Mouse (Mus musculus) erythroblast, adult 5-6 weeks (primary cell): ENCODE measurements around the gene Foxe3. TPM values are rescaled to one million over a fixed set of nuclear protein-coding genes. Genes with fewer than 3 reads are reported as not detected.
"Not testable (repeated sequence)": the region's sequence is repeated elsewhere in the genome, so short reads cannot be mapped to it uniquely, and the experiment has no call there.

ENCODE experiments used
- ATAC-seq: replicated peaks from 2 replicates; pipeline ENCODE4 v1.8.0; 2016; ENCODE audit warnings: moderate number of reproducible peaks, mild to moderate bottlenecking, moderate TSS enrichment, inconsistent platforms; ENCODE audit not compliant: poor library complexity, low FRiP score, severe bottlenecking
- total RNA-seq, 2 experiments: library from RNA; stranded (forward) in 1 of 2; stranded (reverse) in 1 of 2; fragments of 150-400 nt in 1 of 2; fragments of 200-764, 138-1000 nt in 1 of 2; gene quantifications; 2 replicates each; pipeline versions ENCODE4 v1.2.3 to v1.2.4; 2015 to 2017; ENCODE audit warnings: low replicate concordance in 2 of 2

Foxe3 gene
- not detected in 2 replicates for total RNA-seq (2015; ENCODE audit: low replicate concordance)
- not detected in 2 replicates for total RNA-seq (2017; ENCODE audit: low replicate concordance)

DNA sequence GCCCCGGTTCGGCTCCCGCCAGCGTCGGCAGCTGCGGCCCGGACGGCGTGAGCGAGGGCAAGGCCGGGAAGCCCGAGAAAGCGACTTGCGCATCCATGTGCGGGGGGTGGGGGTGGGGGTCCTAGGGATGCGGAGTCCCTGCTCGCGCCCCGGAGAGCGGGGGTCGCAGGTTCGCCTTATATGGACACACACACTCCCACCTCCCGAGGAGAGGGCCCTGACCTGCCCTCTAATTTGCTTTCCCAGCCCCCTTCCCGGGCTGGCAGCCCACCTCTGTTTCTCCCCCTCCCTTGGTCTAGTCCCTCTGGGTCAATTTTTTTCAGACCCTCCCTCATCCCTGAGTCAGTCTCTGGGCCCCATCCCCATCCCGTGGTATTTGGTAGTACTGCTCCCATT lies at the start of gene Foxe3:
Gene Foxe3 (minus strand): TSS at position 97 of the 396 bp plus-strand sequence.
- no peak for ATAC-seq

GRCm38 (mm10) chr4:114973229-114973740 lies 47.5 kb upstream of the Foxe3 start:
- ATAC-seq: no peak

- no peak for ATAC-seq
These were observed 44.9 kb upstream of the Foxe3 start for GRCm38 (mm10) chr4:114970736-114971135.

DNA sequence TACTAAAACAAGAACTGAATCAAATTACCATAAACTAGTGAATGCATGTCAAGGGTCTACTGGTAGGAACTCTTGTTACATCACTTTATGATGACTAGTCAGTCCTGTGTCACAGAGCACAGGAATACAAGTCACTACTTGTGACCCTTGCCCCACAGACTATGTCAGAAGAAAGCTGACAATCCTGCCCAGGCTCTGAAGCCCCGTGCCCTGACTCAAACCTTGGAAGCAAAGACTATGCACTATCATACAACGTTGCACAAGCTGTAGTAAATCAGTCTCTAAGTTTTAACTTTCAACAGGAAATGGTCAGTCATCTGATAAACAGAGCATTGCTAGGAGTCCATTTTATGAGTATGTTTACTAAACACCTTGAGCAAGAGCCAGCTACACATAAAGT lies 35.1 kb upstream of the Foxe3 start:
- not testable (repeated sequence) for ATAC-seq

GRCm38 (mm10) chr4:114959533-114959932 lies 33.7 kb upstream of the Foxe3 start:
- ATAC-seq: no peak

DNA sequence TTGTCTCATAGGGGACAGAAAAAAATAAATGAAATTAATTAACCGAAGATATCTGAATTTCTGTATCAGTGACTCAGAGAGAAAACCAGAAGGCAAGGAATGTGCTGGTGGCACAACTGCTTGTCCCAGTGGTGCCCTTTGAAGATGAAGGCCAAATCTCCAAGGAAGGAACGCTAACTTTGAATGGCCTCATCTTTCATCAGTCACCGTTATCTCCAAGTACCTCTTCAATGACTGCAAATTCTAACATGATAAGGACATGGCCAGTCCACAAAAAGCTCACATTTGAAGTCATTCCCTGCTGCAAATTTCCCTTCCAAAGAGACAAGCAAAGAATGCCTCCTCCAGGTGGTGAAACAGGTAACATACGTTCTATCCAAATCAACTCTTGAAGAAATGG lies 33.0 kb upstream of the Foxe3 start:
- no peak for ATAC-seq

DNA sequence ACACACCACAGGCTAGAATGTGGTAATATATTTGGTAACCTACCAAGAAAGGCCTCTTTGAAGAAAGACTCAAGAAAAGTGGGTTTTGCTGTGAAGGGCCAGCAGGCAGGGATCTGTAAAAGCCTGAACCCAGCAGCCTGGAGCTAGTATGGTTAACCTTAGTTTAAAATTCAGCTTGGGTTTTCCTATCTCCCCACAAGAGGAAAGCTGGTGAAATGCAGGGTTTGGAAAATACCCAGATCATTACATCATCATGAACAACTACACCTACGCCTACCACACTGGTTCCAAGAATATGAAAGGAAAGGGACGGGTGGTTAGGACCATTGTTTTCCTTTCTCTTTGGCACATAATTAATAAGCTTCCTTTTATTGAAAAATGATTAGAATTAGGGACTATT lies 32.4 kb upstream of the Foxe3 start:
- no peak for ATAC-seq

GRCm38 (mm10) chr4:114957403-114957802 lies 31.6 kb upstream of the Foxe3 start:
- no peak for ATAC-seq

- no peak for ATAC-seq
These were observed 27.4 kb upstream of the Foxe3 start for GRCm38 (mm10) chr4:114953172-114953571.

- ATAC-seq: no peak
These were observed 22.2 kb upstream of the Foxe3 start for GRCm38 (mm10) chr4:114947852-114948481.

DNA sequence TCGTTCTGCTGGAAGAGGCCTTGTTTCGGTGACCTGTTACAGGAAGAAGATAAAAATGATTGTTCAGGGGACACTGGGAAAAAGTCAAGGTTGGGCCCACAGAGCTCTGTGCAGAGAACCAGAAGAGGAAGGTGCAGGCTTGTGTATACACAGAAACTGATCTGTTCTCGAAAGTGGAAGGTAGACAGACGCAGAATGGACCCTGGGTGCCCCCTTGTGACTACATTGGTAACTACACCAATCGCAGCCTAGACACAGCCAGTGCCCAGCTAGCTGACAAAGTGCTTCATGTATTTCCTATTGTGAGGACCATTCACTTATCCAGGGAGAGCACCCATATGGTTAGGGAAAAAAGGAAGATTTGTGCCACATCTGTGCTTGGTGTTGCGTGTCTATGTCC lies 21.6 kb upstream of the Foxe3 start:
- ATAC-seq: peak; percentile 73

GRCm38 (mm10) chr4:114946416-114946815 lies 20.6 kb upstream of the Foxe3 start:
- ATAC-seq: no peak

DNA sequence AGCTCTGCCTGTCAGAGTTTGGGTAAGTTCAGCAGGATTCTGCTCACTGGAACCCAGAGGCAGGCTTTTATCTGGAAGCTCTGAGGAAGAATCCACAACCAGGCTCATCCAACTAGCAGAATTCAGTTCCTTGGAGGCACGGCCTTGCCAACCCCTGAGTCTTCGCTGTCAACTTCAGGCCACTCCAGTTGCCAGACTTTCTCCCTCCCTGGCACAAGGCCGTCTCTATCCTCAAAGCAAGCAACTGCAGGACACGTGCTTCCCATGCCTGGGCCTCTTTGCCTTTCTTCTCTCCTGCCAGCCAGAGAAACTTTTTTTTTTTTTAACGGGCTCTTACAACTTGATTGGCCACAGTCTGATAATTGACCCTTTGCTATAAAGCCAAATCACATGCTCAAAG lies 19.2 kb upstream of the Foxe3 start:
- no peak for ATAC-seq

- no peak for ATAC-seq
These were observed 16.8 kb upstream of the Foxe3 start for GRCm38 (mm10) chr4:114942583-114942982.

GRCm38 (mm10) chr4:114942112-114942511 lies 16.3 kb upstream of the Foxe3 start:
- no peak for ATAC-seq

DNA sequence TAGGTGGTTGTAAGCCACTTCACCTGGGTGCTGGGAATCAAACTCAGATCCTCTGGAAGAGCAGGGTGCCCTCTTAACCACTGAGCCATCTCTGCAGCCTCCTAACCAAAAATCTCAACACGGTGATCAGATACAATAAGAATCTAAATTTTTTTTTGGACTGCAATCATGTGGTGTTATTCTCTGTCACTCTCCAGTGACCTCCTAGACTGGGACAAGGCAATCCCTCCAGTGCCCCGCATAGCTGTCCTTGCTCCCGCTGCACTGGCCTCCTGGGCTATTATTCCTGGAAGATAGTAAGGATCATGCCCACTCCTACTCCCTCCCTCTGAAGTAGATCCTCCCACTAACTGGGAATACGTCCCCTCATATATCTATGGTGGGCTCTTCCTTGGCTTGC lies 15.5 kb upstream of the Foxe3 start:
- ATAC-seq: no peak

GRCm38 (mm10) chr4:114938248-114938647 lies 12.4 kb upstream of the Foxe3 start:
- ATAC-seq: no peak

GRCm38 (mm10) chr4:114937459-114938047 lies 11.7 kb upstream of the Foxe3 start:
- ATAC-seq: no peak

DNA sequence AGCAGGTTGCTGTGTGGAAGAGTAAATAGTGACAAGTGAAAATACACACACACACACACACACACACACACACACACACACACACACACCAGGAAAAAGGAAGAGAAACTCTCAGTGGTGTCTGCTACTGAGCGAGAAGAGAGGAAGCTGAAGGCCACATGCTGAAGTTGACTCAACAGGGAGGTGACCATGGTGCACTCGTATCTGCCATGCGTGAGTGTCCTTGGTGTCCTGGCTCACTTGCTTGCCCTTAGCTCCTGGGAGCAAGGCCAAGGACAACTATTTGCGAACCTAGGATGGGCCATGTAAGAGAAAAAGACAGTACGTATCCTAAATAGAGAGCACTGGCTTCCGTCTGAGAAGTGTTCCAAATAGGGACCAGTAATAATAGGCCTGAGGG lies 8.4 kb upstream of the Foxe3 start:
- no peak for ATAC-seq

DNA sequence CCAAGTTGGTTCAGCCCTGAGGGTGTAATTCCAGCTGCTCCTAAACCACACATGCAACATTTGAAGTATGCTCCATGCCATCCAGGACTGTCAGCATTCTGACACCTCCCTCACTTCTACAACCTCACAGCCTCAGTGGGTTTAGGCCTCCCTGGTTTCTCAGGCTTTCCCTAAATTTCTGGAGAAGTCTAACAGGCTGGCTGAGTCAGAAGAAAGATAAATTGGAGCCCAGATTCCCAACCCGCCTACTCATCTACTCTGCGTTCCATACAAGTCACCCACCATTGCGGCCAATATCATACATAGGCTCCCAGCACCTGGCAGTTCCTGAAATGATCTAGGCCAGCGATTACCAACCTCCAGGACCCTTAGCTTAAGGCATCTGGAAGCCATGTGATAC lies 6.9 kb upstream of the Foxe3 start:
- no peak for ATAC-seq

- no peak for ATAC-seq
These were observed 3.3 kb upstream of the Foxe3 start for GRCm38 (mm10) chr4:114929155-114929554.
